Mouse (Mus musculus): ENCODE results near the gene Slc38a10.

Gene Slc38a10

GRCm38 (mm10) chr11:120139309-120139731, 11.8 kb downstream of the Slc38a10 start:
- ATAC-seq (ENCODE audit: low TSS enrichment) = peak; percentile 56

DNA sequence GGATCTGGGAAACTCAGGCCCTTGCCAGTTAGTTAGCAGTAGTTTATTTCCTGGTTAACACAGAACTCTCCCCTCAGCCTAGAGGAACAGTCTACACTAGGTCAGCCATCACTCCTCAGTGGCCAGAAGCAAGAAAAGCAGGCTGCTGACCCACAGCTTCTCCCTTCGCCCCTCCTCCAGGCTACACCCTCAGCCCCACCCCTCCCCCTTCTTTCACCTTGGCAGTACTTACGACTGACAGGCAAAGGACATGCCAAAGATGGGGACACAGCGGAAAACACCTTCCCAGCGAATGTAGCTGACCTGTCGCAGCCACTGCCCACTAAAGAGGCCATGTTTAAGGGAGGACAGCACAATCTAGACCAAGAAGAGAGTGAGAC, 13.5 kb downstream of the Slc38a10 start:
- ATAC-seq (ENCODE audit: low TSS enrichment) = no peak

GRCm38 (mm10) chr11:120136796-120137624, 14.1 kb downstream of the Slc38a10 start:
- ATAC-seq (ENCODE audit: low TSS enrichment) = peak; percentile 79

GRCm38 (mm10) chr11:120136195-120136594, 15.0 kb downstream of the Slc38a10 start:
- ATAC-seq (ENCODE audit: low TSS enrichment) = no peak

- ATAC-seq (ENCODE audit: low TSS enrichment) = no peak
Observed at GRCm38 (mm10) chr11:120134847-120135530, 16.2 kb downstream of the Slc38a10 start.

DNA sequence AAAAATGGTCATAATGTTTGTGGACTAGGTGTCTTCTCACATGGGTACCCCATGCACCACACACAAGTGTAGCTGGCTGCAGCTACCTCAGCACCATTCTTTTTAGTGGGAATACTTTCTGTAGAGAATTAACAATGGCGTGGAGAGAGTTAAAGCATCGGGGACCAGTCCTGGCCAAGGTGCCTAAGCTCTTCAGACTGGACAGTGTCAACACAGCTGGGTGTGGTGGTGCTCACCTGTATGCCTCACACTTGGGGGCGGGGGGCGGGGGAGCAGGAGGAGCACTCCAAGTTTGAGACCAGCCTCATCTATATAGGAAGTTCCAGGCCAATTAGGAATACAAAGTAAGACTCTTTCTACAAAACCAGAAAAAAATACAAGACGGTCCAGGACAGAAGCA, 17.0 kb downstream of the Slc38a10 start:
- ATAC-seq (ENCODE audit: low TSS enrichment) = no peak

DNA sequence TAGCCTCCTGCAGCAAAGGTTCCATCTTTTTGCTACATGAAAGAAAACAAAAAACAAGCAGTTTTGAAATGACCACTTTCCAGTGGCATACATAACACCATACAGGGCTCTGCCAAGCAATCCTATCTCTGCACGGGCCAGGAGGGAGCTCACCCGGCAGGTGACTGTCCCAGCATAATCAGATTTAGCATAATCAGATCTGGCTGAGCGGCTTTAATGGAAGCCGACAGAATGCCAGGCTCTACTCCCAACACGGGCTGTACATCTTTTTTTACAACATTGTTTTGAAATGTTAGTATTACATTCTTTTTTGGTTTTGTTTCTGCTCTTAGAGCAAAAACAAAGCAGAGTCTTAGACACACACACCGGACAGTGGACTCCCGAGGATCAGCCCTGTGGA, 21.9 kb downstream of the Slc38a10 start:
- no peak for ATAC-seq (ENCODE audit: low TSS enrichment)

- ATAC-seq (ENCODE audit: low TSS enrichment) = no peak
Observed at GRCm38 (mm10) chr11:120126845-120127244, 24.3 kb downstream of the Slc38a10 start.

GRCm38 (mm10) chr11:120122126-120122525, 29.0 kb downstream of the Slc38a10 start:
- ATAC-seq (ENCODE audit: low TSS enrichment) = no peak

GRCm38 (mm10) chr11:120120642-120121420, 30.3 kb downstream of the Slc38a10 start:
- peak; percentile 78 for ATAC-seq (ENCODE audit: low TSS enrichment)

DNA sequence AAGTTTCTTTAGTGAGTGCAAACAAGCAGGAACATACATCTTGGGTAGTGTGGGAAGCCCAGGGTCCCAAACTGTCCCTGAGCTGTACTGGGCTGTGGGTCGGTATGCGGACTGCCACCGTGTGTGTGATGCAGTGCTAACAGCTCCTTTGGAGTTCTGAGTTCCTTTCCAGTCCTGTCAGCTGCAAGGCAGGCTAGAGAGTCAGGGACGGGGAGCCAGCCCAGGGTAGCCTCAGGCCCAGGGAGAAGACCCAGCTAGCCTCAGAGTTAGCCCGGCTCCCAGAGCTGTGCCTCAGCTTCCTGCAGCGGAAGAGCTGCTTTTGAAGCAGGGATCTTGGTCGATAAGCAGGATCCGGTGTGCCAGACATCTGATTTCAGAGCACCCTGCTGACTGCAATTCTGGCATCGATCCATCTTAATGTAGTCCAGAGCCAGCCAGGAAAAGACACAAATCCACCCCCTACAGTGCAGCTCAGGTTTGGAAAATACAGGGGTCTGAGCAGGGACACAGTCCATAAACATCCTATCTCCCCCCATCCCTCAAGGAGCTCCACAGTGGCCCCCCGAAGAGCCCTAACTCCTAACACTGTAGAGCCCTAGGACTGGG, 31.1 kb downstream of the Slc38a10 start:
- ATAC-seq (ENCODE audit: low TSS enrichment) = 0 out of 2 replicates have a peak, but pooled peaks have one; percentile 13

- ATAC-seq (ENCODE audit: low TSS enrichment) = no peak
Observed at GRCm38 (mm10) chr11:120119108-120119507, 32.0 kb downstream of the Slc38a10 start.

DNA sequence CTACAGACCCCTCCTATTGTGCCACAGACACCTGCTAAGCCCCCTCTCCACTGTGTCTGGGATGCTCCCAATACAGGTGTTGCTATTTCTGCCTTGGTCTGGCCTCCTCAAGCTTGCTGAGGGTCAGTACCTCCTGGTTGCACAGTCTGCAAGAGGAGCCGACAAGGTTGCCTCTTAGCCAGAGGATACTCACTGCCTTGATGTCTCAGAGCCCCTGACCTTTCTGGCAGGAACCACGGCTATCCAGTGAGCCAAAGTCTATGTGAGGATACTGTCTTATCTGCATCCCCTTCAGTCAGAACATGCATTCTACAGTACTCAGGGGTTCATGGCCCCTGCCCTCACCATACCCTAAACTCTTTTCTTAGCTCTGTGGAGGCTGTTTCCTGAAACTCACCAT, 33.5 kb downstream of the Slc38a10 start:
- ATAC-seq (ENCODE audit: low TSS enrichment) = no peak

DNA sequence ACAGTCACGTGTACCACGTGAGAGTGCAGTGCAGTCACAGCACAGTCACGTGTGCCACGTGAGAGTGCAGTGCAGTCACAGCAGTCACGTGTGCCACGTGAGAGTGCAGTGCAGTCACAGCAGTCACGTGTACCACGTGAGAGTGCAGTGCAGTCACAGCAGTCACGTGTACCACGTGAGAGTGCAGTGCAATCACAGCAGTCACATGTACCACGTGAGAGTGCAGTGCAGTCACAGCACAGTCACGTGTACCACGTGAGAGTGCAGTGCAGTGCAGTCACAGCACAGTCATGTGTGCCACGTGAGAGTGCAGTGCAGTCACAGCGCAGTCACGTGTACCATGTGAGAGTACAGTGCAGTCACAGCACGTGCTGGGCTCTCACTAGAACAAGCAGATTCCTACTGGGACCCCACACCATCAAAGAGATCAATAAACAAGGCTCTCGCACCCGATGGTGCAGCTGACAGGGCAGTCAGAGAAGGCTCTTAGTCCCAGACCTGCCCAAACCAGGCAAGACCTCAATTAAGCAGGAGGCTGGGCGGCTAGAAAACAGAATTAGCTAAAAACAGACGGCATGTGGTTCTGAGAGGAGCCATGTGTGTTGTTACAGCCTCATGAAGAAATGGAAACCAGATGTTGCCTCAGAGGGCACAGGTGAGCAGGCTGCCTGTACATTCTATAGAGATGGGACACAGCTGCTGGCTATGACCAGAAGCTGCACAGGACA, 36.5 kb downstream of the Slc38a10 start:
- ATAC-seq (ENCODE audit: low TSS enrichment) = no peak

DNA sequence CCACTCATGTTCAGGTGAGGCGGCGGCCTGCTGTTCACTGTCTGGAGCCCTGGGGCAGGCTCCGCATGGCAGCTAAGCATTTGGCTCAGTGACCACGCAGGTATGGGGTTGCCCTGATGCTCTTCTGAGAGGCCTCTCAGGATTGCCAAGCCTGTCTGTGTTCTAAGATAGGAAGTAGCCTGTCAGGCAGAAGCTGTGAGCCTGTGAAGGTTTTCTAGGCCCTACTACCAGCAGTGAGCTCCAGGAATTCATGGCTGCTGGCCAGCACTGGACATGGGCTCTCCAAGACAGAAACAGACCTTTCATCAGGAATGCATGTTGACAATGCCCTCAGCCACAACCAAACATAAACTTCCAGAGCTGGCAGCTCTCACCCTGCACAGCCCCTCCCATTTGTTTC, 39.0 kb downstream of the Slc38a10 start:
- ATAC-seq (ENCODE audit: low TSS enrichment) = no peak

DNA sequence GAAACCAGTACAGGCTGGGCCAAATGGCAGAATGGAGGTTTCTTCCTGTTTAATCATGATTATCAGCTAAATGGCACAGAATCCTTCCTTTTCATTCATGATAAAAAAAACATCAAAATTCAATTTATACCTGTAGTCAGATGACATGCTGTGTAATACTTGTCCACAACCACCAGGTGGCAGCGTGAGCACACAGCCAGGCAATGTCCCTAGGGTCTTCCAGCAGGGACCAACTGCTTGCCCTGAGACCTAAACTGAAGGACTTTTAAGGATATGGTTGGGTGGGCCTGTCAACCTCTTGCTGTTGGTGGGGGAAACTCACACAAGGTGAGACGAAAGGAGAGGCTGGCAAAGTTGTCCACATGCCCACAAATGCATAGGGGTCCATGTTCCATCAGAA, 40.1 kb downstream of the Slc38a10 start:
- no peak for ATAC-seq (ENCODE audit: low TSS enrichment)

- ATAC-seq (ENCODE audit: low TSS enrichment) = no peak
Observed at GRCm38 (mm10) chr11:120110554-120110953, 40.6 kb downstream of the Slc38a10 start.

DNA sequence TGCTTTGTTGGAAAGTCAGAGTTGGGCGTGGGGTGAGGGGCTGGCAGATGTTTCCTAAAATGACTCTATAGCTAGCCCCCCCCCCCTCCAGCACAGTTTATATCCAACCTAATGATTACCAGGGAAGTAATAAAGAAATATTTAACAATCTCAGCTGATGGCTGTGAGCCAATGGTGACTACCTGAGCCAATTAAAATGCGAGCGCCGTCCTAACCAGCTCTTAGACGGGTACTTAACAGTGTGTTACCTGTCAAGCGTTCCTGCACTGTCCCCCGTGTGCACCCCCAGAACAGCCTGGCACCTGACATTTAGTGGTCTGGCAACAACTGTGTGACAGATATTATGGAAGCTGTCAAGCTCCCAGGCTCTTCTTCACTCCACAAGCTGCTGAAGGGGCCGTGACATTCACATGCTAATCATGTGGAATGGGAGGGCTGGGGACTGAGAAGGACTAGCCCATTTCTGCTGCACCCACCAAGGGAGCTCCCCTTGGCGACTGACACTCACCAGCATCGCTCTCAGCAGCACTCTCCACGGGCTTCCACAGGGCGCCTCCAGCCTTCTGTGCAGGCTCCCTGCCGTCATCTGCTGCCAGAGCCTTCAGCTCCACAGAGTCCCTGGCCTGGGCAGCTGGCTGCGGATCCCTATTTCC, 41.5 kb downstream of the Slc38a10 start:
- no peak for ATAC-seq (ENCODE audit: low TSS enrichment)

- 0 out of 2 replicates have a peak, but pooled peaks have one; percentile 13 for ATAC-seq (ENCODE audit: low TSS enrichment)
Observed at GRCm38 (mm10) chr11:120107796-120108195, 43.4 kb downstream of the Slc38a10 start.

DNA sequence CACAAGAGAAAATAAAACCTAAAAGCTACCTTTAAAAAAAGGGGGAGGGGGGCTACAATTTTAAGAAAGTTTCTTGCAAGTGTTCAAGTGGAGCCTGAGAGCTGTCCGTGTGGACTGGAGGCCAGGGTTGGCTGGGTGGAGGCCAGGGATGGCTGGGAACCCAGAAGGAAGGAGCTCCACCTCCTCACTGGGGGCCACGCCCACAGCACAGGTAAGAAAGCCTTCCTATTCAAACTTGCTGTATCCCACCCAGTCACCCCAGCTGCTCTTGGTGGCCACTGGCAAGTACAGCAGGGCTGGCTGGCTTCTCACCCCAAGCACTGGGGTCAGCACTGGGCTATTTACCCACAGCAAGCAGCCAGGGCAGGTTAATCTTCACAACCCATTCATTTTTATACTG, 44.1 kb downstream of the Slc38a10 start:
- no peak for ATAC-seq (ENCODE audit: low TSS enrichment)
